Mouse (Mus musculus) brain, embryonic 18.5 days (tissue): ENCODE data around the gene Kdm1b.
A peak's percentile ranks its signal among the peaks of the same experiment; 100 is the strongest.

Experiments used
- DNase-seq: peaks from one replicate; pipeline ENCODE4 v3.0.0-alpha.2; 2012; ENCODE audit warnings: low read depth, low spot score

Kdm1b gene

DNA sequence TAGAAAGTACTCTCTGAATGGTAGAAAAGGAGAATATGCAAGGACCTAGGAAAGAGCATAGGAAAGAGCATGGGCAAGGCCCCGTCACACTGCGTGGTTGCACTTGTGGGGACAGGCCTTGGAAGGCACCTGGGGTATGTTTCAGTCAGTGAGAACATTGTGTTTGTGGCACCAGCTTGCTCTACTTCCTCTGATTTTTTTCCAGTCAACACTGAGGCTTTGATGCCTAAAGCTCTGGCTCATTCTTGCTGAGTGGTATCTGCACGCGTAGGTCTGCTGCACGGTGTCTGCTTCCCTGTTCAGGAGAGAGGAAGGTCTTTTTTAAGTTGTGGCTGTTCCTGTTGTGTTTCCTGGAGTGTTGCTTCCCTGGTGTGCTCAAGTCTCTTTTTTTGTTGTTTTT lies 13.5 kb downstream of the Kdm1b start:
- no peak for DNase-seq

DNA sequence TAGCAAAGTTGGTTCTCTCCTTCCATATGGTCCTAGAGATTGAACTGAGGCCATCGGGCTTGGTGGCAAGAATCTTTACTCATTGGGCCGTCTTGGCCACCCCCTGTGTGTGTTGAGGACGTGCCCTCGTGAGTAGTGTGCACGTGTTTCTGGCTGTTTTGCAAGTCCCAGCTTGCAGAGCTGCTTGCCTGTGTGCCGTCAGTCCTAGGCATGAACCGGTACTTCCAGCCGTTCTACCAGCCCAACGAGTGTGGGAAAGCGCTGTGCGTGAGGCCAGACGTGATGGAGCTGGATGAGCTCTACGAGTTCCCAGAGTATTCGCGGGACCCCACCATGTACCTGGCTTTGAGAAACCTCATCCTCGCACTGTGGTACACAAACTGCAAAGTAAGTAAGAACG lies 19.5 kb downstream of the Kdm1b start:
- no peak for DNase-seq

DNA sequence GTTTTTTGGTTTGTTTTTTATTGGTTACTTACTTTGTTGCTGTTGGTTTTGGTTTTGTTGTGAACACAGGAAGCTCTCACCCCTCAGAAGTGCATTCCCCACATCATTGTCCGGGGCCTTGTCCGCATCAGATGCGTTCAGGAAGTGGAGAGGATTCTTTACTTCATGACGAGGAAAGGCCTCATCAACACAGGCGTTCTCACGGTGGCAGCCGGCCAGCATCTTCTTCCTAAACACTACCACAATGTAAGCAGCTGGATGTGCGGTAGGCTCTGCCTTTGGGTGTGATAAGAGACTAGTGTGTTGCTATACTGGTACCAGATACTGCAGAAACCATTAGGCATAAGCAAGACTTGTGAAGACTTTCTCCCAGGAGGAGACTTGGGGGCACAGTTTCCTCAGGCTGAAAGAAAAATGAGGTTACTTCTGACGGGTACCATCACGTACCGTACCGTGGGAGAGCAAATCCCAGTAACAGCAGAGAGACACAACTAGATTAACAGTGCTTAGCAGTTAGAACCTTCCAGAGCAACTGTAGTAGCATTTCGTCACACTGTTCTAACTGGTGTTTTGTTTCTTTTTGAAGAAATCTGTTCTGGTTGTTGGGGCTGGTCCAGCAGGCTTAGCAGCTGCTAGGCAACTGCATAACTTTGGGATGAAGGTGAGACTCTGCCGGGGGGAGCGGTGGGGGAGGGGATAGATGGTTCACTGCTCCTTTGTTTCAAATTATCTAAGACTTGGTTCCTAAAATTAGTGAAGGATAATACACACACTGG lies 20.9 kb downstream of the Kdm1b start:
- DNase-seq, result no peak

DNA sequence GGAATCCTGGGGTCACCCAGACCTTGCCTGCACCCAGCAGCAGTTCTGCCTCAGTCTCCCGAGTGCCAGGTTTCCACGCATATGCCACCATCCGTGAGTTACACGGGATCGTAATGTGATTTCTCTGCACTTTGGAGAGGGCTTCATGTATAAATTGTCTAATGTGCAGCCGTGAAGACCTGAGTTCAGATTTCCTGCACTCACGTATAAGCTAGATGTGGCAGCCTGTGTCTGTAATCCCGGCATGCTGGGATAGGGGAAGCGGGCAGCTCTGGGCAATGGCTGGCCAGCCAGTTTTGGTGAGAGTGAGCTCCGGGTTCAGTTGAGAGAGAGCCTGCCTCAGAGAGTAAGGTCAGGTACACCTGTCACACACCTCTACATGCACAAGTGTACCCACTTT lies 23.2 kb downstream of the Kdm1b start:
- no peak for DNase-seq

DNA sequence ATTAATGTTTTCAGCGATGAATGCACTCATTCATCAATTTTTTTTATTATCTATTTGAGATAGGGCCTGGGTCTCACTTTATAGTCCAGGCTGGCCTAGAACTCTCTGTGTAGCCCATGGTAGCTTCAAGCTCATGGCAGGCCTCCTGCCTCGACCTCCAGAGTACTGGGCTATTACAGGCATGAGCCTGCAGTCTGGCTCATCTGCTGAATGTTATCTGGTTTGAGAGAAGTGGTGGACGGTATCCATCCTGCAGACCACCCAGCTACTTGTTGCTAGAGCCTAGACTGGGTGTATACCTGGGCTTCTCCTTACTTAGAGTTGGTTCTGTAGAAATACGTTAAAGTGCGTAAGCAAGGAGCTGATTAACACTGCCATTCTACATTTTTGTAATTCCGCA lies 23.7 kb downstream of the Kdm1b start:
- DNase-seq, result no peak

DNA sequence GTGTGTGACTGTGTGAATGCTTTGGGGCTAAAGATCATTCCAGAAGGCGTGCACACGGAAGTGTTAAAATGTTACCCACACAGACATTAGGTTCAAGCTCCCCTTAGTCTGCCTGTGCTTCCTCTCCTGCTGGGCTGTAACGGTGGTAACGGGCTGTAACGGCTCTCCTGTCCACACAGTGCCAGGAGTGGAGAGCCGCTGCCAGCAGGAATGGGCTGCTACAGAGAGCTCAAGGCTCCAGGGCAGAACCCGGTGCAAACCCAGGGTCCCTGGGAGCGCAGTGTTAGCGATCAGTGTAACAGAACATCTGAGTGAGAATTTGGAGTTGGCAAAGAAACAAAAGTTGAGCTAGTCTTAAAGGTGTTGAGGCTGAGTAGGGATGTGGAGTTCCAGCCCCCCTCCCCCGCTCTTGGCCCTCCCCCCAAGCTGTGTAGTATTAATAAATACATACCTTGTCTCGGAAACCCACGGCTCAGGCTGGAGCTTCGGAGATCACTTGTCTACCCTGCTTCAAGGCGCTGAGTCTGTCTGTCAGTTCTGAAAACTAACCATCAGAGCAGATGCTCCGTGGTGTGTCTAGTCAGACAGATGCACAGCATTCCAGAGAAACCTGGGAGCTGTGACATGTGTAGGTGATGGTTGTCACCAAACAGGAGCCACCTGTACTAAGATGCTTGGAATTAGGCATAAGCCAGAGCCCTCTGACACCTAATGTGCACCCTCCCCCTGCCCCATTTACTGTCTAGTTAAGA lies 27.2 kb downstream of the Kdm1b start:
- DNase-seq, result no peak

DNA sequence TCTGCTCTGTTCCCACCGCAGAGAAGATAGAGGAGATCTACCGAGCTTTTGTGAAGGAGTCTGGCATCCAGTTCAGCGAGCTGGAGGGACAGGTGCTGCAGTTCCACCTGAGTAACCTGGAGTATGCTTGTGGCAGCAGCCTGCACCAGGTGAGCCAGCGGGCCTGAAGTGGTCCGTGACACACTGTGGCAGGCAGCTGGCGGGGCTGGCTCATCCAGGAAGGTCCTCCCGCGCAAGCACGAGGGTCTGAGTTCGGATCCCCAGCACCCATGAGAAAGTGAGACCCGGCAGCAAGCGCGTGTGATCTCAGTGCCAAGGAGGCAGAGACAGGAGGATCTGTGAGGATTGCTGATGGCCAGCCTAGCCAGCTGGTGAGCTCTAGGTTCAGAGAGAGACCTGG lies 28.6 kb downstream of the Kdm1b start:
- no peak for DNase-seq

DNA sequence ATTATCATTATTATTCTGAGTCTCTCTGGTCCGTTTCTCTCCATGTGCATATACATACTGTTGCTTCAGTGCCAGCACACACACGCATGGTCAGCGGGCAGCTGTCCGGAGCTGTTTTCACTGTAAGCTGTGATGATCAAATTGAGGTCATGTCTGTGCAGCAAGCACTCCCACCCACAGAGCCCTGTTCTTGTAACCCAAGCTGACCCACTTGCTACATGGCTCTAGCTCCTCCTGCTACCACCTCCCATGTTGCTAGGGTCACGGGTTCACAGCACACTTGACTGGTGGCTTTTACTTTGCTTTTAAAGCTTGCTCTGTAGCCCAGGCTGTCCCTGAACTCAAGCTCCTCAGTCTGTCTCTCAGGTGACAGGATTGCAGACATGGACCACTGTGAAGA lies 29.2 kb downstream of the Kdm1b start:
- DNase-seq, result no peak

DNA sequence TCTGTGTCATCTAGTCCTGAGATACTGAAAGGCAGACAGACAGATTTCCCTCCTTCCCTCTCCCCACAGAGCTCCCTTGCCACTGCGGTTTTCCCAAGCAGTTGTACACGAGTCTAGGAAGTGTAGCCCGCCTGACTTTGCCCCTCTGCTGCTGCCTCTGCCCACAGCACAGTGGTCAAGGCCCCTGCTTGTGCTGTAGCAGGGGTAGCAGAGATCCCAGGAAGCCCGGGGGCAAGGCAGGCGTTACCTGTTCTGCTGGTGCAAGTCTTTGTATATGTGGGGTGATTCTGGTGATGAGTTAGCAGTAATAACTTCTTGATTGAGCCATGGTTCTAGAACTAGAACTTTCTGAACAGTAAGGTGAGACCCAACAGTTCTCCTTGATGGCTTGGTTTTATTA lies 32.9 kb downstream of the Kdm1b start:
- no peak for DNase-seq

DNA sequence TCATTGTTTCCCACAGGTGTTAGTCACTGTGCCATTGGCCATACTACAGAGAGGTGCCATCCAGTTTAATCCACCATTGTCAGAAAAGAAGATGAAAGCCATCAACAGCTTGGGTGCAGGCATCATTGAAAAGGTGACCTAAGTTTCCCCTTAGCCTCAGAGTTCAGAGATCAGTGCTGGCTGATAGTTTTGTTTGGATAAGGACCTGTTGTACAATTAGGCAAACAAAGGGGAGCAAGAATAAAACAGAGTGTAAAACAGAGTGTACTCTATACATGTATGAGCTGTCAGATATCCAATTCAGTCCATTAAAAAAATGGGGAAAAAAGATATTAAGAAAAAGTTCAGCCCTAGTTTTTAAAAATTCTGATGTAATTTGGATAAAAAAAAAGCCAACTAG lies 34.1 kb downstream of the Kdm1b start:
- DNase-seq, result no peak

DNA sequence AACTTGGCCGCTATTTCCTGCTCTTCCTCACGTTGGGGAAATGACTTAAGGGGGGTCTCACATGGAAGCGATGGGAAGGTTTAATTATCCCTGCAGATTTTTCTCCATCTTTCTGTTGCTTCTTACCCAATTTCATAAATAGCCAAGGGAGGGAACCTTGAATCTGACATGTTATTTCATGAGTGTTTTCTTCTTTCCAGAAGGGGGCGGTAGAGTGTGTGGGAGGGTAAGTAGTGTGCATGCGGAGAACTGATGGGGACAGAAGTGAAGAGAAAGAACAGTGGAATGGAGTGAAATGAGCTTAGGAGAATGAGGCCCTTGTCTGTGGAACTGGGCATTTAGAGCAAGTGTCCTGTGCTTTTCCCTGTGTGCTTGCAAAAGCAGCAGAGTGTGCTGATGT lies 35.5 kb downstream of the Kdm1b start:
- no peak for DNase-seq

DNA sequence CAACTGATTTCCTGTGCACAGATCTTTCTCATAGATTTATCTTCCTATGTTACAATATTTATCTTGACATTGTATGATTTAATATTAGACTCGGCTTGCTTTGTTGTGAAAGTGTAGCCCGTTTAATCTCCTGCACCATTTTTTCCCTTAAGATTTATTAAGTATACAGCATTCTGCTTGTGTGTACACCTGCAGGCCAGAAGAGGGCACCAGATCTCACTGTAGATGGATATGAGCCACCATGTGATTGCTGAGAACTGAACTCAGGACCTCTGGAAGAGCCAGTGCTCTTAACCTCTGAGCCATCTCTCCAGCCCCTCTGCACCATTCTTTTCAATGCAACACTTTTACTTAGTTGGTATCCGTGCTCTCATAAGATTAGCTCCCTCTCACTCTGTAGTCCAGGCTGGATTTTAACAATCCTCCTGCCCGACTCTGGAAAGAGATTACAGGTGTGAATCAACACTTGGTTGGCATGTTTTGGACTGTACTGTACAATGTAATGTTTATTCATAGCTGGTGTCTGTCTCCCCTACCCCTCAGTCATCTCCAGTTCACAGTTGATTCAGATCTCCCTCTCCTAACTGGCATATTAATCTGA lies 37.7 kb downstream of the Kdm1b start:
- DNase-seq, result no peak

DNA sequence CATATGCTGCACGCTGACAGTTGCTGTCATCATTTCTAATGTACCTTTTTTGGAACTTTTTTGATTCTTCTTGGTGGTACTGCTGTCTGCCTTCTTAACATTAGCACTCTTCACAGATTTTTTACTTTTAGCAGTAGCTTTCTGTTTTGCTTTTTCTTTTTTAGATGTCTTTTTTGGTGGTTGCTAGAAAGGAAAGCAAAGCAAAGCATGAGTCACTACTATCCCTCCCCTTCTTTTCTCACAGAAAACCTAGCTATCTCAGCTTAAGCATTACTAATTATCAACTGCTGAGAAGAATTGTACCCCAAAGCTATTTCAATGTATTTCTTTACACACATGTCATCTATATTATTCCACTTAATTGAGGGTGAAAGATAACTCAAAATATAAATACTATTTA lies 45.1 kb downstream of the Kdm1b start:
- no peak for DNase-seq

DNA sequence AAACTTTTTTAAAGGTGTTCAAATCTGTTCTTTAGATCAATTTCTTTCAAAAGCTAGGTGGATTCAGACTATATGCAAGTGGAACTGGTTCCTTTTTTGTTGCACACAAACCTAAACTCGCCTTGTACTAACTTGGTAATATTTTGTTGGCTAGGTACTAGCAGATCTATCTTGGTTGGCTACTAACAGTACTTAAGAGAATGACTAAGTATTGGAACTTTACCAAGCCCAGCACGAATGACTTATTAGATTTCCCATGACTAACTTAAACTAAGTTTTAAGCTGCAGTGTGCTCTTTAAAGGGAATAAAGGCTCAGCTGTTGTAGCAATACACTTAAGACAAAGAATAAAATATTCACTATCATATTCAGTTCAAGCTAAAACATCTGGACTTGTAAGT lies 46.0 kb downstream of the Kdm1b start:
- DNase-seq, result no peak

DNA sequence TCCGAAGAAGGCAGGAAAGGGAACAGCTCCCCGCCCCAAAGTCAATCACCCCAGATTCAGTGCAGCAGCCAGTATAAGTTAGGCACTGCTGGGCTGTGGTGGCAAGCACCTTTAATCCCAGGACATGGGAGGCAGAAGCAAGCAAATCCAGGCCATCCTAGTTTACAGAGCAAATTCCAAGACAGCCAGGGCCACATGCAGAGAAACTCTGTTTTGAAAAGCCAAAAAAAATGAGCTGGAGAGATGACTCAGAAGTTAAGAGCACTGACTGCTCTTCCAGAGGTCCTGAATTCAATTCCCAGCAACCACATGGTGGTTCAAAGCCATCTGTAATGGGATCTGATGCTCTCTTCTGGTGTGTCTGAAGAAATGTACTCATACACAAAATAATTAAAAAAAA lies 50.5 kb downstream of the Kdm1b start:
- no peak for DNase-seq

DNA sequence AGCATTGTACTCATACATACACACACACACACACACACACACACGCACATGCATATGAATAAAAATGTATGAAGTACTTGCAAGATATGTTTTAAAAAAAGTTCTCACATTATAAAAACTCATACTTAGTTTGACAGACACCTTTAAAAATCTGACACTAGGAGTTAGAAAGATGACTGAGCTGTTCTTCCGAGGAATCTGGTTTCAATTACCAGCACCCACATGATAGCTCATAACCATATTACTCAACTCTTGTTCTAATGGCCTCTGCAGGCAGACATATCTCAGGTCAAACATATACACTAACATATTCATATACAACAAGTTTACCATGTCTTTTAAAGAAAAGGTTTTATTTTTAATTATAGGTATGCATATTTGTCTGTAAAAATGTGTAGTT lies 53.3 kb downstream of the Kdm1b start:
- DNase-seq, result no peak

DNA sequence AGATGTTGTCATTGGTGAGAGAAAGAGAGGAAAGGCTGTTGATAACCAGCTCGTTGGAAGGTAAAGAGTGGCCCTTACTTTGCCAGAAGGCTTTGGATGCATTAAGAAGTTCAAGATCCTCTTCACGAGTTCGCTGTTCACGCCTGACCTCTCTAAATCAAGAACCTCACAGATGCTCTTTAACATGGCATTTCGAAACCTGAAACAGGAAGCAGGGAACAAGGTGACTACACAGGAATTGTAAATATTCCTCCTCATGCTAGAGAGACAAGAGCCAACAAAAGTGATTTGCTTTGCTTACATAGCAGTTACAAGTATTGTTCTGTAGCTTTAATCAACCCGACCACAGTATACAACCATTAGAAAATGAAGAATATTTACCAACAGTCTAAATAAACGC lies 56.0 kb downstream of the Kdm1b start:
- DNase-seq, result no peak

DNA sequence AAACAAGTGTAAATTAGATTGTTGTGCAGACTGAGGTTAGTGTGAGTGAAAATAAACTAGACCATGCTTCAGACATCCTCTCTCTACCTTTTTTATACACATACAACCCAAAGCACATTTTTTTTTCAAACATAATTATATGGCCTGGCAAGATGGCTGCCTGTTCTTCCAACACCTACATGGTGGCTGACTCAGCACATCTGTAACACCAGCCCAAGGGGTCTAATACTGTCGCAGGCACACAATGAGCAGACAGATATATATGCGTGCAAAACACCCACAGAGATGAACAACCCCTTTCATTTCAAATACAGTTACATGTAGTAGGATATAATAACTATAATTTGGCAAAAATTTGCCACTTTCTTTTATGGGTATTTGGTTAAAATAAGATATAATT lies 57.3 kb downstream of the Kdm1b start:
- DNase-seq, result no peak

DNA sequence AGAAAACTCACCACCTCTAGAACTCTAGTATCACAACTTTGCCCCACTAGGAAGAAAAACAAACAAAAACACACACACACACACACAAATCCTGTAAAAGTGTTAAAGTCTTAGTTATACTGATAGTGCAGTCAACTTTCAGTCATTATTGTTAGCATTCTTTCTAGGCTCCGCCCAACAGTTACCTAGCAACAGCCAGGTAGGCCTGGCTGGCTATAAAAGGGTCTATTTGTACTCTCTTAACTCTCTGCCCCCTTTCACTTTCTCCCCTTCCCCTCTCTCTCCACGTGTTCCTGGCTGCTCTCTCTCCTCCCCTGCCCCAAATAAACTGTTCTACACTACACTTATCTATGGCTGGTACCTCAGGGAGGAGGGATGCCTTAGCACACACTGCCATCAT lies 60.8 kb downstream of the Kdm1b start:
- DNase-seq, result no peak

DNA sequence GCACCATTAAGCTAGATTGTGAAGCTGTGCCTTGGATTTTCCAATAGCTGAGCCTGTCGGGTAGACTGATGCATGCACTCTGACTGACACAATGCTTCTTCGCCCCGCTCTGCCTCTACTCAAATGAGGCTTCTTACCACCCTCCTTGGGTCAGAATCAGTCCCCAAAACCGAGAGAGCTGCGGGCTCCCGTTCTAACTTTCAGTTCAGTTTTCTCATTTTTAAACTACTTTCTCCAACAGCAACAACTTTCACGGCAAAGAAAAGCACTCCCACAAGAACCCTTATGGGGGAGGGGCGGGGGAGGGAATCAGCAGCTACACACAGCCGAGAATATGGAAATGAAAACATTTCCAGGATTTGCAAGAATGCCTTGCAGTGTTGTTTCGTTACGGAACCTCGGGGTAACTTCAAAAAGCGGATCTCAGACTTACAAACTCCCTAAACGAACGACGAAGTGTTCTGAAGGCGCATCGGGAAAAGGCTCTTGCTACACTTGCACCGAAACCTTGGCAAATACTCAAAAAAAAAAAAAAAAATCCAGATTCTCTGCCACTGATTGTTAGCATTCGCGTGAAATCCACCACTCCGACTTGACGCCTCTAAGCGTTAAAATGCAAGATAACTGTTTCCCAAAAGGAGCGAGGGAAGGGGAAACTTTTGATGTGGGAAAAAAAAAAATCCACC lies 61.7 kb downstream of the Kdm1b start:
- peak; percentile 34 for DNase-seq

DNA sequence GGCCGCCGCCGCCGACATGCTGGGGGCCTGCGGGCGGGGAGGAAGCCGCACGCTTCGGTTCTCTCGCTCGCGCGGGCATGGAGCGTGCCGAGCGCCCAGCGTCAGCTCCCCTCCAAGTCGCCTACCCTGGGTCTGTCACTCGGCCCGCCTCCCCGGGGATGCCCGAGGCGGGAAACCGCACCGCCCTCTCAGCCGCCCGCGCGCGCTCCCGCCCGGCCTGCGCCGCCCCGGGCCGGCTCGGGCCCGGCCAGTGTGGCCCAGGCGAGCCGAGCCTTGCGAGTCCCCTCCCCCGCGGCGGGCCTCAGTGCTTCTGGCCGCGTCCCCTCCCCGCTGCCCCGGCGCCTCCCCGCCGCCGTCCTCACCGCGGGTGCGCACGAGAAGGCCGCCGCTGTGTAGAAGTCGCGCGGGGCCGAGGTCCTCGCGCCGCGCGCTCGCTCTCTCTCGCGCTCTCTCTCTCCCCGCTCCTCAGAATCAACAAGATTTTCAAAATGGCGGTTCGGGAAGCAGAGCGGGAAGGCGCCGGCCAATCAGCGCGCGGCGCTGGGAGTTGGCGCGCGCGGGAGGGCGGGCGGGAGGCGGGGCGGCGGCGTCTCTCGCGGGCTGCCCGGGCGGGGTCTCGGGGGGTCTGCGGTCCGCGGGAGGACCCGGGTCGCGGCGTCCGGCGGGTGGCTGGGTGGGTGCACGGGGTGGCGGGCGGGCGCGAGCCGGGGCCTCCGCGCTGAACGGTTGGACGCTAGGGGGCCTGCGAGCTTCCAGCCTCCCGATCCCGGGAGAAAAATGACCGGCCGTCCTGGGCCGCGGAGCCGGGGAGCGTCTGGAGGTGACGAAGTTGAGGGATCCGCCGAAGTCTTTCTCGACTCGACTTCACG lies 62.6 kb downstream of the Kdm1b start, which contains the start of gene Dek:
Gene Dek, minus strand, starts transcription at position 491 of the 869 bp plus-strand sequence.
- peak; percentile 81 for DNase-seq

DNA sequence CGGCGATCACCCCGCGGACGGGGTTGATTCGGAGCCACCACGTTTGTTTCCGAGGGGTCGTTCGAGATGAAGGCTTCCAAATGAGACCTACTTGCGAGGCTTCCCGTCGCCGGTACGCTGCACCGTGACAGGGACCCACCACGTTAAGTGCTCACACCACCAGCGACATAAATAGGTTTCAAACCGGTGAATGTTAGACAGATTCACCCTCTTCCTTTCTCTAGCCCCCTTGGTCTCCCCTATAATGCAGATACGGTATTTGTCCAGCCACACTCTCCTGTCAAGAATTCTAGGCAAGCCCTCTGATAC lies 63.2 kb downstream of the Kdm1b start:
- DNase-seq, result no peak
